Mouse (Mus musculus) forelimb bud, embryonic 11.5 days (tissue): ENCODE measurements around the gene Pdcd1lg2.
A peak's percentile ranks its signal among the peaks of the same experiment; 100 is the strongest.

Source experiments
- DNase-seq: peaks from one replicate; pipeline ENCODE4 v3.0.0-alpha.2; 2012; ENCODE audit warnings: low read depth, low spot score

The Pdcd1lg2 gene

GRCm38 (mm10) chr19:29496786-29497557 lies 86.3 kb downstream of the Pdcd1lg2 start:
- no peak for DNase-seq

- no peak for DNase-seq
Measured at GRCm38 (mm10) chr19:29497874-29498273, 87.2 kb downstream of the Pdcd1lg2 start.

DNA sequence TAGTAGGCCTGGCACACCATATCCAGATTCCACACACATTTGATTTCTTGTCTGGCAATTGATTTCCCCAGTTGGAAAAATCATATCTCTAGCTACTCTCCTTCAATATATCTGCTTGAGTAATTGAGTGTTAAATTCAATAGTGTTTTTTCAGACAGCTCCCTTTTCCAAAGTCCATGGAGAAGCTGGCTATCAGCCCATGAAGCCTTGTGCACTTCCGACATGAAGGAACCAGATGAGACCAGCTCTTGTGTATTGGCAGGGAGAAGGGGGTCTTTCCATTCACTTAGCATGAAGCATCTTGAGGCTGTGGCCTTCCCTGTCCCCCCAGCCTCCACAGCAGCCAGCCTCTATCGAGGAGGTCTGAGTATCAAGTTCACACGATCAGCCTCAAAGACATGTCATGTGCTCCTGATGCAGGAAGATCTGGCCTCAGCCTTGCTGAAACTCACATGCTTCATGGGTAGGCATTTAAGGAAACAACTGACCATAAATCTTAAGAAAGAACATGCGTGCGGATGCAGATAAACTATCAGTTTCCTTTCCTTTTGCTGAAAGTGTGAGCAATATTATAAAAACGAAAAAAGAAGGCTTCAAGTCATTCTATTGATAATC lies 88.2 kb downstream of the Pdcd1lg2 start:
- no peak for DNase-seq

DNA sequence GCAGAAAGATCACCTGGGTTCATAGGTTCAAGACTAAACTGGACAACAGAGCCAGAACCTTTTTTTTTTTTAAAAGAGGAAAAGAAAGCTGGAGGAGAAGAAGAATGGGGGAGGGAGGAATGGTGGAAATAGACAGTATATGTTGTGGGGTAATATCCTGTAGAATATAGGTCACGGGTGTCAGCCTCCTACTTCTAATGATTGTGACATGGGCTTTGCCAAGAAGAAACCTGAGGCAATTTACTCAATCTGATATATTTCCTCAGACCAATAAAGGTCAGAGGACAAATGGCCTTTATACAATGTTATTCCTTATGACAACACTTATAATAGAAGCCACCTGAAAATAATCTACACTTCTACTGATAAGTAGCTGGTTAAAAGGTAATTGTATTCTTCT lies 89.6 kb downstream of the Pdcd1lg2 start:
- no peak for DNase-seq

- DNase-seq: peak; percentile 46
Measured at GRCm38 (mm10) chr19:29501106-29501505, 90.4 kb downstream of the Pdcd1lg2 start.

DNA sequence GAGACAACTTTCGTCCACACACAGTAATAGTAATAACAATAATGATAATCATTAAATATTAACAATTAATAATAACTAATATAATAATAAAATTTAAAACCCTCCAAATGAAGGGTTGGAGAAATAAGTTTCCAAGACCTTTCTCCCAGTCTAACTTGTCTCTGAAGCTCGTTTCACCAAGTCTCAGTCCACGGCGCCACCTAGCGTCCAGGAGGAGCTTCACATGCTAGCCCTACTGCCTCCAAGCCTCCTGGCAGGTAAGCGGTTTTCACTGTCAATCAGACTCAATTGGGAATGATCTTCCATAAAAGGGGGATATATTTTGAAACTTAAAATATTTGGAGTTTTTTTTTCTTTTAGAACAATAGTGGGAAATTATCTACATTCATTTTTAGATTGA lies 90.8 kb downstream of the Pdcd1lg2 start:
- DNase-seq: peak; percentile 77

DNA sequence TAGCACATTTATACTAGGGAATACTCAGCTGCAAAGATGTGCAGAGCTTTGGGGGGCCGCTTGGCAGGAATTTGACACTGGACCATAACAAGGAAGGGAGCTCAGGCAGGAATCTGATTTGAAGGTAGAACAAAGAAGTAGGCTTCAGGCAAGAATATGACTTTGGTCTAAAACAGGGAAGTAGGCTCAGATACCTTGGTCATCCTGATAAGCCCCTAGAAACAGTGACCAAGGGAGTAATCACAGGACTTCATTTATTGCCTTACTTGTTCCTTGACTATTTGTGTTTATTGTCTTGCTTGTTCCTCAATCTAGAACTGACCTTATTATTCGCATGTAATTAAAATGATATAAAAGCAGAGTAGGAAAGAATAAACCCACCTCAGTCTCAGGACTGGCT lies 93.4 kb downstream of the Pdcd1lg2 start:
- DNase-seq: no peak

- no peak for DNase-seq
Measured at GRCm38 (mm10) chr19:29505617-29506016, 94.9 kb downstream of the Pdcd1lg2 start.

DNA sequence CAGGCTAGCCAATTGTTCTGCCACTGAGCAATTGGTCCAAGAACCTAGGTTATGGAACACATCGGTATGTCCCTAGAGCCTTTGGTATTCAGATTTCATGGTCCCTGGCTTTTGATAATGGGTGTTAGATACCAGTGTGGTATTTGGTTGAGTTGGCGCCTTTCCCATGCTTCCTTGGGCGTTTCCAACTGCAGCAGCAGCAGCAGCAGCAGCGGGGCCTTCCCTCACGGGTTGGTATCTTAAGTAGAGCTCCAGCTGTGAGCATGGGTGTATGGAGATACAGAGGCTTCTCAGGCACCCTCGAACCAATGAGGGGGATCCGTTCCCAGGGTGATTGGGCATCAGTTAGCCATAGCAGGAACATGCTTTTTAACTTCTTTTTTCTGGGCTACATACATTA lies 97.5 kb downstream of the Pdcd1lg2 start:
- no peak for DNase-seq

DNA sequence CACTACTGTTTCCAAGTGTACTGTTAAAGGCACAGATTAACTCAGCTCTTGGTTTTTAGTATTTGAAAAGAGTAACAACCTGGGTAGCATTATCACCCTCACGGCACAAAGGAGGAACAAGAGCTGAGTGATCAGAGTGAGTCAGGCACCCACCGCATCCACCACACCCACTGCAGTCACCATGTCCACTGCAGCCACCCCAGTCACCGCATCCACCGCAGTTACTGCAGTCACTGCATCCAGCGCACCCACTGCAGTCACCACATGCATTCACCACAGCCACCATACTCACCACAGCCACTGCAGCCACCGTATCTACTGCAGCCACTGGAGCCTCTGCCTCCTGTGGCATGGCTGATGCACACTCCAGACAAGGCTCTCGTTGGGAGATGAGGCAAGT lies 99.1 kb downstream of the Pdcd1lg2 start:
- no peak for DNase-seq

DNA sequence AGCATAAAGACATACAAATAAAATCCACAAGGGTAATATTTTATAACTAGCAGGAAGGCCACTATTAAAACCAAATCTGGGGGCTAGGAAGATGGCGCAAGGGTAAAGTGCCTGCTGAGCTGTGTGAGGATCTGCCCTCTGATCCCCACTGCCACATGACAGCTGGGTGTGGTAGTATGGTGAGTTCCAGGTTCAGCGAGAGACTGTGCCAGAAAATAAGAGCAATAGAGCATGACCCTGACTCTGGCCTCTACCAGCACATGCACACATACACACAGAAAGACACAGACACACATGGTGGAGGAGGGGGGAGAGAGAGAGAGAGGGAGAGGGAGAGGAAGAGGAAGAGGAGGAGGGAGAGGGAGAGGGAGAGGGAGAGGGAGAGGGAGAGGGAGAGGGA lies 101.1 kb downstream of the Pdcd1lg2 start:
- no peak for DNase-seq

DNA sequence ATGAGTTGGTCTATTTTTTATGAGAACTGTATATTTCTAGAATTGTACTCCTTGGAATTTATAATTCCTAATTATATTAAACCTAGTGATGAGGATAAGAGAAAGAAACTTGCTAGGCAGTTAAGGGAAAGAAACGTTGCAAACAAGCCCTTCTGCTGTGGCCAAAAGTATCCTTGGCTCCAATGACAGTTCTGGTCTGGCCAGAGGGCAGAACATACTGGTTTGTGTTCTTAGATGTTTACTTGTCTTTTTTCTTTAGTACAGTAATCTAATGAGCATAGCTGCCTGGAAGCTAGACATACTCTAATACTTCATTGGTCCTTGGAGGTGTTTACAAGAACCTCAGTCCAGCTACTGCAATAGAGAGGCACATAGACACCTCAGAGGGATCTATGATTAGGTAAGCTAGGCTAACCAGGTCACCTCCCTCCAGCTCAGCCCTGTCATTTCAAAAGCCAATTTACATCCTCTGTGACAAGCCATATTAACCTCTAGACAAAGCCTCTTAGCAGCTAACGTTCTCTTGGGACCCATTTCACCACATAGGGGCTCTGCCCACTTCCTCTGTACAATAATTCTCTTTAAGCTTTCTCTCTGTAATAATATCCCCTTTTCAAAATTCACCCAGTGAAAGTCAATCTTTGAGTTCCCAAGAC lies 102.5 kb downstream of the Pdcd1lg2 start:
- no peak for DNase-seq

DNA sequence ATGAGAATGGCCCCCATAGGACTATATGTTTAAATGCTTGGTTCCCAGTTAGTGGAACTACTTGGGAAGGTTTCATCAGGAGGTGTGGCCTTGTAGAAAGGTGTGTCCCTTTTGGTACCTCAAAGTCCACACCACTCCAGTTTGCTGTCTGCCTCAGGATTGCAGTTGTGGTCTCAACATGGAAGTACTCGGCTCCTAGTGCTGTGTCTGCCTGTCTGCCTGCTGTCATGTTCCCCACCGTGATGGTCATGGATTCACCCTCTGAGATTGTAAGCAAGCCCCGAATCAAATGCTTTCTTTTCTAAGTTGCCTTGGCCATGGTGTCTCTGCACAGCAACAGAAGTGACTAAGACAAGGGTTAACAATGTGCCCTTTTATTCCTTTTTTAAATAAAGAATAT lies 103.4 kb downstream of the Pdcd1lg2 start:
- DNase-seq: no peak

- no peak for DNase-seq
Measured at GRCm38 (mm10) chr19:29515386-29515785, 104.7 kb downstream of the Pdcd1lg2 start.

- DNase-seq: no peak
Measured at GRCm38 (mm10) chr19:29515991-29516390, 105.3 kb downstream of the Pdcd1lg2 start.

DNA sequence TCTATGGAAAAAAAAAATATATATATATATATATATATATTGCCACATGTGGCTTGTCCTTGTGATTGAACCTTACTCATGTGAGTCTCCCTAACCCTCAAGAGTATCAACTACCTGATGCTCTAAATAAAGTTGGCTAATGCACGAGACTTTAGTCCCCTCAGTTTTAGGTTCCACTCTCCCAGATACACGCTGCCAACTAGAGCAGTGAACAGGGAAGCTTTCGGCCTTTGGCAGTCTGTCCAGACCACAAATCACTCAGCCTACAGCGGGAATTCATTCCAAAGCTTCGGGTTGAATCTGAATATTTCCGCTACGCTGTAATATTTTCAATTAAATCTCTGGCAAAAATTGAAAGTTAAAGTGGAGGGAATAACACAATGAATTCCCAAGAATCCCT lies 107.7 kb downstream of the Pdcd1lg2 start:
- DNase-seq: no peak

DNA sequence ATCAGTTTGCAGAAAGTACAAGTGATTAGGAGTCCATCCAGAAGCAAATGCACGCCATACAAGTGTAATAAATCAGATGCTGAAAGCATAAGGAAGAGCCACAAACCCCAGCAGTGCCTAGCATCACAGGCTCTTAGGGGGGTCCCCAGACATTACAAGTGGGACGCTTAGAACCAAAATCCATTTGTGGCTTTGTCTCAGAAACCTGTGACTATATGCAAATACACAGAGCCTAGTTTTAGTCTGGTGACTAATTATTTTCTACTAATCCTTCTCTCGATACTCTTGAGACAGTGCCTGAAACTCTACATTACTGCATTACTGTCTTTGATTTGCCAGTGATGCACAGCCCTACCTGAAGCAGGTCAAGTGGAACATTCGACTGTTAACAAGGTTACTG lies 108.2 kb downstream of the Pdcd1lg2 start:
- no peak for DNase-seq
